Mouse (Mus musculus) cortical plate, adult 2 months (tissue): ENCODE measurements around the gene Ap3d1.

Experiments used
- CTCF ChIP-seq: fragments of 200-500 bp; IDR thresholded peaks from 2 replicates; pipeline ENCODE4 v1.5.1; 2011; ENCODE audit warnings: mild to moderate bottlenecking, control low read depth, low read length; ENCODE audit not compliant: insufficient read depth; ENCODE audit errors: extremely low read depth
- POLR2A ChIP-seq: fragments of 200-500 bp; IDR thresholded peaks from 2 replicates; pipeline ENCODE4 v1.6.1; 2011; ENCODE audit warnings: mild to moderate bottlenecking, low read length, control low read depth; ENCODE audit not compliant: insufficient read depth; ENCODE audit errors: extremely low read depth

DNA sequence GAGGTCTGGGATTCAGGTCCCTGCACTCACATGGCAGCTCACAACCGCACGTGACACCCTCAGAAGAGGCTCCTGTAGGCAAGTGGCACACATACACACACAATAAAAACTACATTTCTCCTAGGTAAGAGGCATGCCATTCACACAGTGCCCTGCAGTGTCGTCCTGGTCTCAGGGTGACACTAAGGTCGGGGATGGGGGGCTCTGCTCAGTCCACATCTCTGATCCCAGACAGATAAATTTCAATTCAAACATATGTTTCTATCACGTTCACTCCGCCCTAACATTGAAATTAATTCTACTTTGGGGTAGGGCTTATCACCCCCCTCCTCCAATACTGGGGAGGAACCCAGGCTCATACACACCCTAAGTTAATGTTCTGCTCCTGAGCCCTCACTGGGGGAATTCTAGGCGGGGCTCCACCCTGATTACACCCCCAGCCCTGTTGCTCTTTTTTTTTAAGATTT lies 42.0 kb downstream of the Ap3d1 start:
- no peak for TF ChIP-seq POLR2A
- TF ChIP-seq CTCF: no peak
